Mouse (Mus musculus) 416B (cell line): Measurements from ENCODE around the gene Rpl13.

Experiments used
- DNase-seq: peaks from one replicate; pipeline ENCODE4 v3.0.0; 2011; ENCODE audit warnings: low read depth

The Rpl13 gene

GRCm38 (mm10) chr8:123101735-123102685, at the start of gene Rpl13:
Rpl13 (plus strand) TSS chr8:123102350.
- DNase-seq, result peak; percentile 99

DNA sequence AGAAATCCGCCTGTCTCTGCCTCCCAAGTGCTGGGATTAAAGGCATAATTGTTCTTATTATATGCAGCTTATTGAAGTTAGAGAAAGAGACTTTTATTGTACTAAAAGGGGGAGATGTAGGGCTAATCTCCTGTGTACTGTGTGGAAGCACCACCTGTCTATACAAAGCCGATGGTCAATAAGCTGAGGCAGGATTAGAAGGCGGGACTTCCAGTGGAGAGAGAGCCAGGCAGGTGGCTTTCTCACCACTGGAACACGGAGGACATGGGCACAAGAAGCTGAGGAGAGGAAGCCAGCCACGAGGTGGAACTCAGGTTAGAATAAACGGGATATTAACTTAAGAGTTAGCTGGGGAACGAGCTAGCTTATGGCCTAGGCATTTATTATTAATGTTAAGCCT, 39.4 kb upstream of the Rpl13 start, which contains the start of gene Spg7:
Spg7 (plus strand) TSS at position 222 of the 400 bp plus-strand sequence.
- no peak for DNase-seq

GRCm38 (mm10) chr8:123064072-123064471, 38.1 kb upstream of the Rpl13 start:
- no peak for DNase-seq

- no peak for DNase-seq
These were observed 37.3 kb upstream of the Rpl13 start for GRCm38 (mm10) chr8:123064809-123065213.

GRCm38 (mm10) chr8:123065214-123066100, 36.7 kb upstream of the Rpl13 start:
- DNase-seq, result peak; percentile 99

- DNase-seq, result peak; percentile 70
These were observed 36.0 kb upstream of the Rpl13 start for GRCm38 (mm10) chr8:123066101-123066683.

DNA sequence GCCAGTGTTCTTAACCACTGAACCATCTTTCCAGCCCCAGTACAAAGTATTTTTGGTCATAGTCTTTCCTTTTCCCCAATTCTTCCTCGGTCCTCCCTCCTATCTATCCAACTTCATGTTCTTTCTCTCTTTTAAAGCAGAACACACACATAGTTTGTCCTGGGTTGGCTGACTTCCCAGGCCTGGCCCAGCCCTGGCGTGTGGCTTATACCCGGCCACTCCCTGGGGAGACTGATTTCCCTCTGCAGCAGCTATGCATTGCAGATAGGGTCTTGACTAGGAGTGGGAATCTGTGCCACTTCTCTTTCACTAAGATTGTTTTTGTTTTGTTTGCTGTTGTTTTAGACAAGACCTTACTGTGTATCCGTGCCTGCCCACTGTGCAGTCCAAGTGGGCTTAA, 31.0 kb upstream of the Rpl13 start:
- DNase-seq, result no peak

- peak; percentile 41 for DNase-seq
These were observed 24.9 kb upstream of the Rpl13 start for GRCm38 (mm10) chr8:123077213-123077612.

DNA sequence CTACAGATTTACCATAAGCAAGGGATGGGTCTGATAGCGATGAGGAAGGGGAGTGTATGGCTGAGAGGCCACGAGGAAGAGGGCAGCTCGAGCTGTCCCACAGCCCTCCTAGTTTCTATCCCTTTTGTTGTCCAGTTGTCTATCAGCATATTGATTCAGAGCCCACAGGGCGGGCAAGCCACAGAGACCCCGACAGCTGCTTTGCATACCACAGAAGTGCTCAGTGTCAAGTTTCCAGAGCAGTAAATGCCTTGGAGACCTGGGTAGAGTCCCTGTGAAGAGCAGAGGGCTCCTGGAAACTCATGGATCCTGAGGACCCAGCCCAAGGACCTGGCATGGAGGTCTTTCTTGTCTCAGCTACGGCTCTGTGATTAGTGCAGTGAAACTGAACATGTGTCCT, 19.2 kb upstream of the Rpl13 start:
- no peak for DNase-seq

DNA sequence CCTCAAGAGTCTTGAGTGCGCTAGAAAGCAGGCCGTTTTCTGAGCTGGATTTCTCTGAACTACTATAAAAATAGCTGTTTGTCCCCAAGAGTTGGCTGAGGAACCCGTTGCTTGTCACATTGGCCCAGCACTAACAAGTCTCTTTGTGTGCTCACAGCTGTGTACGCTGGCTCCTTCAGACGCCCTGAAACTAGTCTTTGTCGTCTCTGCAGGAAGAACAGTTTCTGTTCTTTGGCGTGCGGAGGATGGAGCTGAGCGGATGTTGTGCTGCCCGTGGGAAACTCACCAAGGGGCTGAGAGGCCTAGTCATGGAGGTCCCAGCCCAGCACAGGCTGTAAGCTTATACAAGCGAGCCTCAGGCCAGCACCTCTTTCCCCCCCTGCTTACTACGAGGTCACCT, 18.5 kb upstream of the Rpl13 start:
- no peak for DNase-seq

DNA sequence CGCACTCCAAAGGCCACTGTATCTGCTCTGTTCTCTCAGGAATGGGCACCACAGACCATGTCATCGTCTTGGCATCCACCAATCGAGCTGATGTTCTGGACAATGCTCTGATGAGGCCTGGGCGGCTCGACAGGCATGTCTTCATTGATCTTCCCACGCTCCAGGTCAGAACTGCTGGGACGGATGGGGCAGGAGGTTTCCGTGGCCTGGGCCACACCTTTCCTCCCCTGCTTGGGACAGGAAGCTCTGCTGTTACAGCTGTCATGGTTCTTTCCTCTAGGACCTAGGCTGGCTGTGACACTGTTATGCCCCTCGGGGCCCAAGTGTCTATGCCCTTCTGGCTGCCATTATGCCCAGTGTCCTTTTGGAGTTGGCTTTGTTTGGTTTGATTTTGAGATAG, 14.9 kb upstream of the Rpl13 start:
- no peak for DNase-seq

GRCm38 (mm10) chr8:123097216-123097615, 4.9 kb upstream of the Rpl13 start:
- no peak for DNase-seq

DNA sequence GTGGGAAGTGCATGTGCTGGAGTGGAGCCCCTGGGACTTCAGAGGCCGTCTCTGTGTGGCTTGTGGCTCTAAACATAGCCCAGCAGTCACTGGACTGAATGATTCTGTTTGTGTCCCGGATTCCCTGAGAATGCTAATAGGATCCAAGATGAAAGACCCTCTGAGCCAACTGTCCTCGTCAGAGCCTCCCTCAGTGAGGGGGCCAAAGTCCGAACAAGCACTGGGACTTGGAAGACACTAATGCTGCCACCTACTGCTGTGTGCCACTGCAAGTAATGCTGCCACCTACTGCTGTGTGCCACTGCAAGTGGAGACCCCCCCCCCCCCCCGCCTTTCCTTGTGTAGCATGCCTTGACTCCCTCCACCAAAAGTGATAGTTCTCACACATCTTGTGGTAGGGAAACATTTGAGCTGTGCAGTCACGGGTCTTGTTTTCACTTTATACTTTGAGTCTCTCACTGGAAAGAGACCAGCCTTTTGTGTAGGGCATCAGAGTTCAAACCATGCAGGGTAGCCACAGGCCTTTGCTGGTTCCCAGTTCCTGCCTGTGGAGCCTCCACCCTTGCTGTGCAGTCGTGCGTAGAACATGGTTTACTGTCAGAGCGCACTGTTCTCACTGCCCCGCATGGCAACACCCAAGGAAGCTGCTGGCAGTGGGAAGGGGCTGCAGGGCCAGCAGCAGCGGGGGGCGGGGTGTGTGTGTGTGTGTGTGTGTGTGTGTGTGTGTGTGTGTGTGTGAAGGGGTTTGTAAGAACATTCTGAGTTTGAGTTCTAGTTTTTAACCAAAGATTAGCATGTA, 4.2 kb upstream of the Rpl13 start:
- no peak for DNase-seq

DNA sequence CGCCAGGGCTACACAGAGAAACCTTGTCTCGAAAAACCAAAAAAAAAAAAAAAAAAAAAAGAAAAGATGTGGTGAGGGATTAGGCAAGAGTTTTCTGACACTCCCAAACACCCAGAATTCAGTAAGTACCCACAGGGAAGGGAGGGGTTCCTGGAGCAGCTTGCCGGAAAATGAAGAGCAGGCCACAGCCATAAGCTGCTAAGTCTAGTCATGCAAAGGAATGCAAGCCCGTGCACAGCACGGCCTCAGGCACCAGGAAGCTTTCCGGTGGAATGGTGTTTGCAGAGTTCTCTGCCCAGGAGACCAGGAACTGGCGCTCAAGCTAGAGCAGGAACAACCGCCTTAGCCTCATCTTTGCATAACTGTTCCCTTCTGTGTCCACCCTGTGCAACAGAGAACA, 1.9 kb upstream of the Rpl13 start:
- DNase-seq, result peak; percentile 96

DNA sequence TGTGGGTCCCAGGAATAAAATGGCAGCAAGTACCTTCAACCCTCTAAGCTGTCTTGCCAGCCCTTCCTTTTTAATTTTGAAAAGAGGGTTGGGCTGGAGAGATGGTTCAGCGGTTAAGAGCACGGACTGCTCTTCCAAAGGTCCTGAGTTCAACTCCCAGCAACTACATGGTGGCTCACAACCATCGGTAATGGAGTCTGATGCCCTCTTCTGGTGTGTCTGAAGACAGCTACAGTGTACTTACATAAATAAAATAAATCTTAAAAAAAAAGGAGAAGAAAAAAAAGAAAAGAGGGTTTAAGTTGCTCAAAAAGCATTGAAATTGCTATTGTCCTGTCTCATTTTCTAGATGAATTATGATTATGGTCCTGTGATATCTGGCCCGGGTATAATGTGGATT, 906 bp upstream of the Rpl13 start:
- peak; percentile 52 for DNase-seq

GRCm38 (mm10) chr8:123102855-123103254, 705 bp downstream of the Rpl13 start:
- peak; percentile 36 for DNase-seq

- peak; percentile 42 for DNase-seq
These were observed 1.1 kb downstream of the Rpl13 start for GRCm38 (mm10) chr8:123103285-123103684.

DNA sequence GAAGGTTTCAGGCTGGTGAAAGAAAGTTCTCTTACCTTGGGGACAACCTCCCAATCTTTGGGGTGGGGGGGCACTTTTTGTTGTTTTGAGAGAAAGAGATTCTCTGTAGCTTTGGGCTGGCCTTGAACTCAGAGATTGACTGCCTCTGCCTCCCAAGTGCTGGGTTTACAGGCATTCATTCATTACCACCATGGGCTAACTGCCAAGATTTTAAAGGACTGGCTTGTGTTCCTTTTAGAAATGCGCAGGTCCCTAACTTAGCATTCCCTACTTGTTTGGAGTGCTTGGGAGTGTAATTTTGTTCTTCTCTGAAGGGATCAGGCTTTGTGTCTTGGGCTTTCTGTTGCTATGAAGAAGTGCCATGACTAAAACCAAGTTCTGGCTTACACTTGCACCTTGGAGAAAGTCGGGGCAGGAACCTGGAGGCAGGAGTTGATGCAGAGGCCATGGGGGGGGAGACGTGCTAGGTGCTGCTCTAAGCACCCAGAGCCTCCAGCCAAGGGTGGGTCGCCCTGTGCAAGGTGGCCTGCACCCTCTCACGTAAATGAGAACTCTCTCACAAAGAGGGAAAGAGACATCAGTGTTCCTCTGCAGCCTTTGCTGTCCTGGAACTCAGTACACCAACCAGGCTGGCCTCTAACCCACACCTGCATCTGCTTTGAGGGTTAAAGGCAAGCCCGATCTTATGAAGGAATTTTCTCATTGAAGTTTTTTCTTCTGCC, 2.1 kb downstream of the Rpl13 start:
- DNase-seq, result peak; percentile 44

- peak; percentile 90 for DNase-seq
These were observed 3.6 kb downstream of the Rpl13 start for GRCm38 (mm10) chr8:123105553-123106326.

DNA sequence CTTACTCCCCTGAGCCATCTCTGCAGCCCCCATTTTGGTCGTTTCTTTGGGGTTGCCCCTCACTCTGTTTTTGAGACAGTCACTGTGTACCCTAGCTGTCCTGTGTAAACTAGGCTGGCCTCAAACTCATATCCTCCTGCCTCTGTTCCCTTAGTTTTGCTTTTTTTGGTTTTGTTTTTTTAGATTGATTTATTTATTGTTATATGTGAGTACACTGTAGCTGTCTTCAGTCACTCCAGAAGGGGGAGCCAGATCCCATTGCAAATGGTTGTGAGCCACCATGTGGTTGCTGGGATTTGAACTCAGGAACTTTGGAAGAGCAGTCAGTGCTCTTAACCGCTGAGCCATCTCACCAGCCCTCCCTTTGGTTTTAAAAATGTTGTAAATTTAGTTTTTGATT, 4.4 kb downstream of the Rpl13 start:
- DNase-seq, result peak; percentile 80
